Mouse (Mus musculus): ENCODE data around the gene Zfp467.

DNA sequence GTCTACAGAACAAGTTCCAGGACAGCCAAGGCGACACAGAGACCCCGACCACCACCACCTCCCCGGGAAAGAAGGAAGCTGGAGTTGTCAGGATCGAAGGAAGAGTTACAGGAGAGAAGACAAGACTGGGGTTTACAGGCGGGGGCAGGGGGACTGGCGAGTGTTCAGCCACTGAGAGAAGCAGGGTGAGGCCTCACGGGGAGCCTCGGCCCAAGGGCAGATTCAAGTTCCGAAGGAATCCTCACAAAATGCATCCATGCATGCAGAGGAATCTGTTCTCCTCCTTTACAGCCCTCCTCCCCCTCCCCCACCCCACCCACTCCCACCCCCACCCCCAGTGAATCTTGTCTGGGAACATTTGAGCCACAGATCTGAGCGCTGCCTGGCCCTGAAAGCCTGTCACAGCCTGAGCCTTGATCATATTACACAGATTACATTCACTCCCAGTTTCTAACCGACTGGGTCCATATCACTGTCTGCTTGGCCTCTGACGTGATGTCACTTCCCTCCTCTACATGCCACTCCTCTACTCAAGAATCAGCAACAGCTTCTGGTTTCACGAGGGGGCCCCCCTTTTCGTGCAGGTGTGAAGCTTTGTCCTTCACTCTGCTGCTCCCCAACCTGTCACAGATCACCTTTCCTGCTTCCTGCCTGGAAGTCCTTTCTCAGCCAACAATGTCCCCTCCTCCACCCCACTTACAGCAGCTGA lies 5.2 kb downstream of the Zfp467 start:
- TF ChIP-seq ELF1 (IDR thresholded peaks at IDR 0.05; ENCODE audit: low read depth, low read length) (no peak), POLR2A (IDR thresholded peaks at IDR 0.05; ENCODE audit: control insufficient read depth in 1 of 2, insufficient read depth in 1 of 2, low read depth in 1 of 2, low read length in 2 of 2, poor library complexity in 1 of 2) (no peak), TCF12 (IDR thresholded peaks at IDR 0.05; ENCODE audit: low read depth, low read length) (no peak), USF2 (IDR thresholded peaks at IDR 0.05; ENCODE audit: borderline replicate concordance in 1 of 2, insufficient read depth in 1 of 2, low read depth in 1 of 2, low read length in 2 of 2) (no peak), CTCF (IDR thresholded peaks at IDR 0.05 in 2 of 3, conservative IDR thresholded peaks at IDR 0.05 in 1 of 3; ENCODE audit: control insufficient read depth in 1 of 3, insufficient read depth in 1 of 3, low read depth in 2 of 3, low read length in 3 of 3, poor library complexity in 1 of 3, severe bottlenecking in 1 of 3) (no peak), MAFK (IDR thresholded peaks at IDR 0.05; ENCODE audit: borderline replicate concordance, low read depth, low read length) (no peak), HCFC1 (IDR thresholded peaks at IDR 0.05; ENCODE audit: low read depth, low read length) (no peak), E2F4 (IDR thresholded peaks at IDR 0.05; ENCODE audit: borderline replicate concordance, low read depth, low read length) (no peak), EP300 (IDR thresholded peaks at IDR 0.05; ENCODE audit: low read depth in 1 of 2, low read length in 2 of 2) (no peak)

Measured in MEL (cell line).